Mouse (Mus musculus) lung, adult 2 months (tissue): Measurements from ENCODE around the gene Nono. TPM values are rescaled to one million over a fixed set of nuclear protein-coding genes. Genes with fewer than 3 reads are reported as not detected.

ENCODE experiments used
- DNase-seq: peaks from one replicate; pipeline ENCODE4 v3.0.0; 2022
- H3K4me1 ChIP-seq: fragments of 200-500 bp; 2 replicates; pipeline ENCODE4 v1.6.1; 2011; ENCODE audit warnings: low read length; ENCODE audit not compliant: control insufficient read depth, insufficient read depth
- H3K4me3 ChIP-seq: fragments of 200-500 bp; replicated peaks from 2 replicates; pipeline ENCODE3; 2011; ENCODE audit warnings: low read depth, mild to moderate bottlenecking, control low read depth, low read length; ENCODE audit errors: extremely low read depth
- CTCF ChIP-seq: fragments of 200-500 bp; IDR thresholded peaks from 2 replicates; pipeline ENCODE4 v1.5.1; 2011; ENCODE audit warnings: mild to moderate bottlenecking, low read length, control low read depth; ENCODE audit not compliant: insufficient read depth
- POLR2A ChIP-seq: fragments of 200-500 bp; IDR thresholded peaks from 2 replicates; pipeline ENCODE4 v1.6.1; 2011; ENCODE audit warnings: low read depth, mild to moderate bottlenecking, control low read depth, low read length, borderline replicate concordance; ENCODE audit errors: extremely low read depth
- WGBS: fragments of 180-500 bp; shearing (Covaris S2); methylation state at CpG from one replicate; pipeline ENCODE4 v1.1.7; 2018; 5-methylcytosine and 5-hydroxymethylcytosine counted together
- polyA plus RNA-seq: library from polyadenylated mRNA; depleted of rRNA; stranded (reverse); fragments of >200 nt; gene quantifications from 2 replicates; pipeline ENCODE4 v1.2.3, GENCODE M21; 2012; rRNA removed

Gene Nono
- polyA plus RNA-seq, result 57.9 and 96.3 TPM in 2 replicates

DNA sequence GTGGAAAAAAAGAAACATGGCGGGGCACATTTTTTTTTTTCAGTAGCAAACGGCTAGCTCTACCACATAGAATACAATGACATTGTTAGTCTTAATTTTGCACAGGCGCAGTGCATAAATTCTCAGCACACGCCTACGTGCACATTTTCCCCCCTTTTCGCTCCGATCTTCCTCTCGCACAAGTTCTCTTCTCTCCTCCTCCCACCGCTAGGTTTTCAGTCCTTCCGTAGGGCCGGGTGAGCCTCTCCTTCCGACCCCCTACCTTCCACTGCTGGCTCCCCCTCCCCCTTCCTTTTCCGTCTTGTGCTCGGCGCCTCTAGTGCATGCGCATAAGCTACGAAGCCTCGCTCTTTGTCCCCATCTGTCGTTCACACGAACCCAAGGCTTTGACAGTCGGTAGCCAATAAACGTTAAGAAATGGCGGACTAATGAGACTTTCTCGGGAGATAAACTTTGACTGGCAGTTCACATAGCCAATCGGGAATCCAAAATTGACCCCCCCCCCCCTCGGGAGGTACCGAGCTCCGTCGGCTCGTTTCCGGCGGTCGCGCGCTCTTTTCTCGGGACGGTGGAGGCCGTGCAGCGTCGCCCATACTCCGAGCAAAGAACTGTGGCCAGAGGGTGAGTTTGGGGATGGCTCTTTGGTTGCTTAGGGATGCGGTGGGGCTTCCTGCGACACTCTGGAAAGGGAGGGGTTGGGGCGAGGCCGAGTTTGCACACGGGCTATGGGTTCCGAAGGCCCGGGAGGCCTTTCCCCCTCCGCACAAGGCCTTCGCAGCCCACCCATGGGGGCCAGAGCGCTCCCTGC is at the start of gene Nono:
TSS of gene Nono (plus strand) at position 177 of the 808 bp plus-strand sequence.
- H3K4me3 ChIP-seq, result peak within 1 kb of the TSS; percentile 92
- peak; percentile 71; the same call in 1 of the 2 replicates for TF ChIP-seq POLR2A
- TF ChIP-seq CTCF, result no peak
- no peaks in the 10 kb centered on the region for H3K4me1 ChIP-seq
- peak; percentile 59 for DNase-seq
- 30% methylated on average over 51 of the region's 51 CpGs for WGBS

DNA sequence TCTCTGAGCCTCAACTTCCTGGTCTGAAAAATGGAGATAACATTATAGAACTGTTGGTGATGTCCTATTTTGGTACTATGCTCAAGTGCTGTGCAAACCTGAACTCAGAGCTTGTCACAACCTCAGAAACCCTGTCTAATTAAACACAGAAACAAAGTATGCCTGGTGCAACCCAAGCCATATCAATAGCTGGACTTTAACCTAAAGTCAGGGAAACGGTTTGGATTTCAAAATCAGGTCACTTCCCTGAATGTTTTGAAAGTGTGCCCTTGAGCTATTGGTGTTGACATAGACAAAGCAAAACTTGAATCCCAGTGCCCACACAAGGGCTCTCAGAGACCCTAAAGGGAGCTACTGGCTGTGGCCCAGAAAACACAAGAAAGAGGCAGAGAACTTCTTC is 49.4 kb upstream of the Nono start:
- no peak for DNase-seq
- Histone ChIP-seq H3K4me1 (no peaks in the 10 kb centered on the region), H3K4me3 (no peak overlapping the region)
- TF ChIP-seq POLR2A, result no peak
- TF ChIP-seq CTCF, result no peak
- 68% methylated on average over 1 of the region's 1 CpGs for WGBS

DNA sequence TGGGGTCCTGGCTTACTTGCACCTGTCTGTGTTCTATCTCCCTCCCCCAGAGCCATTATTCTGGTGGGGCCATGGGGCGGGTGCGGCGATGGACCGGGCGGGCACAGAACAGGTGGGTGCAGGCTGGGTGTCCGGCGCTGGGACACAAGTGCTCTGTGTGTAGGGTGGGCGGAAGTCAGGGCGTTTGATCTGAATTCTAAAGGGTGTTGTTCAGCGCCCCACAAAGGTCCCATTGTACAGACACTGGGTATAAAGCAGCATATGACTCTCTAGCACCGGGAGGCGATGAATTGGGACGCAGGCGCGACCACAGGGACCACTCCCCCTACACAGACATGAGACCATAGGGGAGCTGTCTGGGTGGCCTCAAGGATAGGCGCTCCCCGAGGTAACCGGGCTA is 45.7 kb upstream of the Nono start:
- 44% methylated on average over 18 of the region's 18 CpGs for WGBS
- no peak for TF ChIP-seq POLR2A
- H3K4me1 ChIP-seq, result no peaks in the 10 kb centered on the region
- DNase-seq, result no peak
- H3K4me3 ChIP-seq, result no peak overlapping the region

DNA sequence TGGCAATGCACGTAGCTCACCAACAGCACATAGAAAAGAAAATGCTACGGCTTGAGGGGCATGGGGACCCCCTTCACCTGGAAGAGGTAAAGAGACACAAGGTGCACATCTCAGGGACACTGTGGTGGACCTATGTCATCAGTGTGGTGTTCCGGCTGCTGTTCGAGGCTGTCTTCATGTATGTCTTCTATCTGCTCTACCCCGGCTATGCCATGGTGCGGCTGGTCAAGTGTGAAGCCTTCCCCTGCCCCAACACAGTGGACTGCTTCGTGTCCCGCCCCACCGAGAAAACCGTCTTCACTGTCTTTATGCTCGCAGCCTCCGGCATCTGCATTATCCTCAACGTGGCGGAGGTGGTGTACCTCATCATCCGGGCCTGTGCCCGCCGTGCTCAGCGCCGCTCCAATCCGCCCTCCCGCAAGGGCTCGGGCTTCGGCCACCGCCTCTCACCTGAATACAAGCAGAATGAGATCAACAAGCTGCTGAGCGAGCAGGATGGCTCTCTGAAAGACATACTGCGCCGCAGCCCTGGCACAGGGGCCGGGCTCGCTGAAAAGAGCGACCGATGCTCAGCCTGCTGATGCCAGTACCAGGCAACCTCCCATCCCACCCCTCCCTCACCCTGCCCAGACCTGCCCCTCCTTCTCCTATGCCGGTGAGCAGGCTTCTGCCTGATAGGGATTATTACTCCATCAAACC is 44.5 kb upstream of the Nono start:
- no peak for DNase-seq
- TF ChIP-seq CTCF, result no peak
- no peak for TF ChIP-seq POLR2A
- Histone ChIP-seq H3K4me3 (no peak overlapping the region), H3K4me1 (no peaks in the 10 kb centered on the region)
- 33% methylated on average over 32 of the region's 32 CpGs for WGBS

DNA sequence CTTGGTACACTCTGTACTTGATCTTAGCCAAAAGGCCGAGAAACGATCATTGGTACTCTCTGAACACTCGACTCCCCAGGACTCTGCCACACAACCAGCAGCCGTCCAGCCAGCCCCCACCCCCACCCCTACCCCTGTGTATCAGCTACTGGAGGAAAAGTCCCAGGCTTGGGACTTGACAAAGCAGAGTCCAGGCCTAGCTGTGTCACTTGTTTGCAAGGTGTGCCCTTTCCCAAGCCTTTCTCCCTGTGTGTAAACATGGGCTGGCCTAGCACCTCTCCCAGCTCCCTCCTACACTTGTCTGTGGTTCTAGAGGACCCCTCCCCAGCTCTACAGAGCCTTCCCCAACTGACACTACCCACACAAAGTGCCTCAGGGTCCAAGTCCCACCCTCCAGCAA is 42.9 kb upstream of the Nono start:
- 56% methylated on average over 4 of the region's 4 CpGs for WGBS
- TF ChIP-seq POLR2A, result no peak
- no peak for TF ChIP-seq CTCF
- H3K4me1 ChIP-seq, result no peaks in the 10 kb centered on the region
- DNase-seq, result no peak
- no peak overlapping the region for H3K4me3 ChIP-seq

DNA sequence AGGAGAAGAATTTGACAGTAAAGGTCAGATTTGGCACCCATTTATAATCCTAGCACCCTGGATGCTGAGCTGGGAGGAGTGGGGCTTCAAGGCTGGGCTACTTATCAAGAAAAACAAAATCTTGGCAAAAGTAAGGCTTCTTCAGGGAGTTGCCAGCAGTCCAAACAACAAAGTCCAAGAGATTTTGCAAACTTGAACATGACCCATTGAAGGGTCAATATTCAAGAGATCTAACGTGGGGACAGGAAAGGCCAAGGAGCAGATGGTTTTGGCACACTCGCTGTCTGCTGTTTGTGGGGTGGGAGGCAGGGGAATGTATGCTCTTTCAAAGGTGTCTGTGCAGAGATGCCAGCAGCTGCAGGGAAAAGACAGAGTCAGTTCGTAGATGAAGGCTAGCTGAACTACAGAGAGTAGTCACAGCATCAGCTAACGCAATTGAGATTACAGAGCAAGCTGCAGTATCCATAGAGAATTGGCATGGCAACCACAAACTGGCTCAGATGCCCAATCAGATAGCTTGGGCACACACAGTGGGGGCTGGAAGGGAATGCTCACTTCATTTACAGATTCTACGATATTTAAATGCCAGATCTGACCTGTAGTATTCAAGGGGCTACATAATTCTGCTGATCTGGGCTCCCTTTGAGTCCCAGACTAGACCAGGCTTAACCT is 40.1 kb upstream of the Nono start:
- Histone ChIP-seq H3K4me3 (no peak overlapping the region), H3K4me1 (no peaks in the 10 kb centered on the region)
- TF ChIP-seq CTCF, result no peak
- no peak for TF ChIP-seq POLR2A
- DNase-seq, result no peak
- 65% methylated on average over 5 of the region's 5 CpGs for WGBS

DNA sequence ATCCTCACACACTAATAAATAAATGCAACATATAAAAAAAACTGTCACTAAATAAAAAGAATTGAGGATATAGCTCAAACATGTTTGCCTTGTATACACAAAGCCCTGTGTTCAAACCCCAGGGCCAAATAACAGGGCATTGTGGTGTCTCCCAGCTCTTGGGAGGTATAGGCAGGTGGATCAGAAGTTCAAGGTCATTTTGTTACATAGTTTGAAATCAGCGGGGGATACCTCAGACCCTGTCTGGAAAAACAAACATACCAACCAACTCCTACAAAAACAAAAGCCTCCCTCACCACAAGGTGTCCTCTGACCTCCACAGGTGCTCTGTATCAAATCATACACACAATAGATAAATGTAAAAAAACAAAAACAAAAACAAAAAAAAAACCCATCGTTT is 34.8 kb upstream of the Nono start:
- no peak for TF ChIP-seq CTCF
- no peak for TF ChIP-seq POLR2A
- Histone ChIP-seq H3K4me1 (no peaks in the 10 kb centered on the region), H3K4me3 (no peak overlapping the region)
- 53% methylated on average over 2 of the region's 2 CpGs for WGBS
- no peak for DNase-seq

DNA sequence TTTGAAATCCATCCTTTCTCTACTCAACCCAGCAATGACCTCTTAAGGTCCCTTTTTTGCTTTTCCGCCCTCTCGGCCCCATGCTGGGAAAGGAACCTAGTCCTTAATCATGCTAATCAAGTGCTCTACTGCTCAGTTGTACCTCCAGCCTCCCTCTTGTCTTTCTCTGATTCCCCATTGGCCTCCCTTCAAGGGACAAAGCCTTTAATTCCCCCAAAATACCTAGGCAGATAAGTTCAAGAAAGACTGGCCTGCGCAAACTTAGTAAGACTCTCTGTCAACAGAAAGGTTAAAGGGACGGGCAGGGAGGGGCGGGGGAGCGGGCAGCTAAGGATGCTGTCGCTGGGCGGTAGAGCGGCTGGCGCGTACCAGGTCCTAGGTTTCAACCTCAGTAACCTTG is 32.7 kb upstream of the Nono start:
- TF ChIP-seq CTCF (no peak), POLR2A (no peak)
- Histone ChIP-seq H3K4me3 (no peak overlapping the region), H3K4me1 (no peaks in the 10 kb centered on the region)
- no peak for DNase-seq
- WGBS, result 45% methylated on average over 11 of the region's 11 CpGs

DNA sequence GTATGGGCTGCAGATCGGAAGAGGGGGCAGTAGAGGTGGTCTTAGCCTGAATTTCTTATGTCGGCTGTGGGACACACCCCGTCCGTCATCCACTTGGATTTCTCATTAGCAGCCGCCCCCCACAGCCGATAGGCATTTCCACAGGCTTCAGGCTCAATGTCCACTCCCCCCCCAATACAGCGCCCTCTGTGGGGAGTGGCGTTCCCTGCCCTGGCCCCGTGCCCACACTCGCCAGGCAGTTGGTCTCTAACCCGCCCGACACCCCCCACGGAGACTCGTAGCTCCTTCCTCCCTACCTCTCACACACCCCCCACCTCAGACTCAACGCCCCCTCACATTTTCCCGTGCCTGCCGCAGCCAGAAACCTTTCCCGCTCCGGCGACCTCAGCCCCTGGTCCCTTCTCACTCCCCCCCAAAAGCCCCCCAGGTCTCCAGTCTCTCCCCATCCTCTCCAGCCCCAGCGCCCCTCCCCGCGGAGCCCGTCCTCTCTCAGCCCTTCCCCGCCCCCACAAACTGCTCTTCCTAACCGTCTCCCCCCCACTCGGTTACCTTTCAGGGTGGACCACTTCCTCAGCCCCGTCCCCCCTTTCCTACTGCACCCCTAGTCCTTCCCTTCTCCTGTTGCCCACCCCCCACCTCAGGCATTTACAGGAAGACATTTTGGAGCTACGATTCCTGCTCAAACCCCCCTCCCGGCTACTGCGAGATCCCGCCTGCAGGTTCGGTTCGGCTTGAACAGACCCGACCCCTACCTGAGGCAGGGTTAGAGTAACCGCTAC is 10.0 kb upstream of the Nono start:
- TF ChIP-seq CTCF (no peak), POLR2A (no peak)
- DNase-seq, result peak; percentile 36
- Histone ChIP-seq H3K4me1 (no peaks in the 10 kb centered on the region), H3K4me3 (peak overlapping the region; percentile 99)
- WGBS, result 37% methylated on average over 35 of the region's 36 CpGs
